Mouse (Mus musculus) heart, postnatal 0 days (tissue): ENCODE results near the gene 1700080O16Rik. TPM values are rescaled to one million over a fixed set of nuclear protein-coding genes. Genes with fewer than 3 reads are reported as not detected.

Experiments
- ATAC-seq: fragments of 200-750 bp; cut with Nextera tagmentation; 2 replicates; pipeline ENCODE4 v1.8.0; 2017; ENCODE audit warnings: low read depth, moderate number of reproducible peaks, moderate library complexity; ENCODE audit not compliant: insufficient read depth
- DNase-seq: peaks from one replicate; pipeline ENCODE4 v3.0.0-alpha.2; 2016; ENCODE audit warnings: low spot score
- H3K27ac ChIP-seq: fragments of 300-500 bp; sonication (generic); 2 replicates; pipeline ENCODE4 v1.5.1; 2014; ENCODE audit warnings: low read depth, mild to moderate bottlenecking
- H3K27me3 ChIP-seq: fragments of 300-500 bp; sonication (generic); 2 replicates; pipeline ENCODE4 v1.6.1; 2014; ENCODE audit warnings: low read length, mixed read lengths; ENCODE audit not compliant: control insufficient read depth, insufficient read depth
- H3K36me3 ChIP-seq: fragments of 300-500 bp; sonication (generic); replicated peaks from 2 replicates; pipeline ENCODE4 v1.6.1; 2014; ENCODE audit warnings: low read length, mixed read lengths; ENCODE audit not compliant: control insufficient read depth, insufficient read depth
- H3K4me1 ChIP-seq: fragments of 300-500 bp; sonication (generic); 2 replicates; pipeline ENCODE4 v1.6.1; 2014; ENCODE audit warnings: antibody characterized with exemption; ENCODE audit not compliant: control insufficient read depth, insufficient read depth
- H3K4me2 ChIP-seq: fragments of 300-500 bp; sonication (generic); 2 replicates; pipeline ENCODE4 v1.6.1; 2014; ENCODE audit warnings: low read depth, mild to moderate bottlenecking, low read length, moderate library complexity
- H3K4me3 ChIP-seq: fragments of 300-500 bp; sonication (generic); 2 replicates; pipeline ENCODE4 v1.5.1; 2014; ENCODE audit warnings: low read depth, low read length
- H3K9ac ChIP-seq: fragments of 300-500 bp; sonication (generic); replicated peaks from 2 replicates; pipeline ENCODE4 v1.6.1; 2014; ENCODE audit warnings: low read depth, low read length, mixed read lengths
- H3K9me3 ChIP-seq: fragments of 300-500 bp; sonication (generic); replicated peaks from 2 replicates; pipeline ENCODE4 v1.6.1; 2016; ENCODE audit warnings: low read length; ENCODE audit not compliant: control insufficient read depth
- CTCF ChIP-seq: IDR thresholded peaks from 2 replicates; pipeline ENCODE4 v1.5.1; 2016; ENCODE audit warnings: antibody characterized with exemption, control low read depth, low read depth
- EP300 ChIP-seq: IDR thresholded peaks from 2 replicates; pipeline ENCODE4 v1.6.1; 2016; ENCODE audit warnings: antibody characterized with exemption, low read depth
- WGBS: fragments of 180-500 bp; shearing (Covaris S2); extraction: QIAGEN DNeasy Blood & Tissue Kit; methylation state at CpG from one replicate; pipeline ENCODE4 v1.1.7; 2014; 5-methylcytosine and 5-hydroxymethylcytosine counted together
- polyA plus RNA-seq: library from polyadenylated mRNA; unstranded; fragments of >200 nt; fragmentation: Nextera tagmentation; extraction: Ambion mirVana; gene quantifications from 2 replicates; pipeline ENCODE4 v1.2.1, GENCODE M21; 2015
- total RNA-seq: library from RNA; depleted of rRNA; stranded (reverse); fragments of >200 nt; gene quantifications from 2 replicates; pipeline ENCODE4 v1.2.3, GENCODE M21; 2014; ENCODE audit warnings: low replicate concordance; rRNA removed

Gene 1700080O16Rik
- total and polyA plus RNA-seq, 2 experiments from 2014 or later = not detected

- no peak overlapping the region for H3K9ac ChIP-seq
- no peaks in the 10 kb centered on the region for H3K4me1 ChIP-seq
- no peaks in the 10 kb centered on the region for H3K36me3 ChIP-seq
- no peak overlapping the region for H3K4me2 ChIP-seq
- H3K9me3 ChIP-seq = no peaks in the 10 kb centered on the region
- DNase-seq = peak; percentile 16
- ATAC-seq = no peak
- H3K4me3 ChIP-seq = no peak overlapping the region
- H3K27me3 ChIP-seq = no peaks in the 10 kb centered on the region
- TF ChIP-seq CTCF (no peak), EP300 (no peak)
- WGBS = 69% methylated on average over 3 of the region's 3 CpGs
- H3K27ac ChIP-seq = no peak overlapping the region
These were observed 24.5 kb downstream of the 1700080O16Rik start for GRCm38 (mm10) chrX:51948071-51948470.

GRCm38 (mm10) chrX:51938076-51938475, 34.5 kb downstream of the 1700080O16Rik start:
- Histone ChIP-seq H3K36me3 (no peaks in the 10 kb centered on the region), H3K27ac (no peak overlapping the region), H3K4me3 (no peak overlapping the region), H3K4me2 (no peak overlapping the region), H3K9ac (no peak overlapping the region), H3K27me3 (no peaks in the 10 kb centered on the region), H3K4me1 (no peaks in the 10 kb centered on the region), H3K9me3 (no peaks in the 10 kb centered on the region)
- no peak for TF ChIP-seq CTCF
- no peak for TF ChIP-seq EP300
- ATAC-seq (no peak), DNase-seq (no peak)
- 60% methylated on average over 5 of the region's 5 CpGs for WGBS

- Histone ChIP-seq H3K36me3 (no peaks in the 10 kb centered on the region), H3K4me3 (no peak overlapping the region), H3K4me2 (no peak overlapping the region), H3K9me3 (no peaks in the 10 kb centered on the region), H3K4me1 (no peaks in the 10 kb centered on the region), H3K27ac (no peak overlapping the region), H3K27me3 (no peaks in the 10 kb centered on the region), H3K9ac (no peak overlapping the region)
- ATAC-seq = no peak
- TF ChIP-seq EP300 = no peak
- TF ChIP-seq CTCF = no peak
- 68% methylated on average over 4 of the region's 4 CpGs for WGBS
- no peak for DNase-seq
These were observed 53.5 kb downstream of the 1700080O16Rik start for GRCm38 (mm10) chrX:51919091-51919490.

Other genes with a start within 250 kb of the 1700080O16Rik start
- 0.08 TPM in 1 of 2 replicates, not detected in the other for gene Usp26, start 171.5 kb downstream of the 1700080O16Rik start, total RNA-seq
- gene Usp26, start 171.5 kb downstream of the 1700080O16Rik start, polyA plus RNA-seq = 0.03 TPM in 1 of 2 replicates, not detected in the other
- gene Gpc4, start 192.5 kb upstream of the 1700080O16Rik start, total RNA-seq = 12.0 and 19.1 TPM in 2 replicates
- 33.1 and 33.9 TPM in 2 replicates for gene Gpc4, start 192.5 kb upstream of the 1700080O16Rik start, polyA plus RNA-seq